Mouse (Mus musculus) cerebellum, adult 2 months (tissue): ENCODE data around the gene Heatr5b.

ENCODE experiments used
- CTCF ChIP-seq: fragments of 200-500 bp; IDR thresholded peaks from 2 replicates; pipeline ENCODE4 v1.5.1; 2011; ENCODE audit warnings: low read depth, mild to moderate bottlenecking, control low read depth, low read length, moderate library complexity, borderline replicate concordance; ENCODE audit not compliant: insufficient read depth
- POLR2A ChIP-seq: fragments of 200-500 bp; IDR thresholded peaks from 2 replicates; pipeline ENCODE4 v1.6.1; 2011; ENCODE audit warnings: low read length, control low read depth, borderline replicate concordance; ENCODE audit not compliant: insufficient read depth

DNA sequence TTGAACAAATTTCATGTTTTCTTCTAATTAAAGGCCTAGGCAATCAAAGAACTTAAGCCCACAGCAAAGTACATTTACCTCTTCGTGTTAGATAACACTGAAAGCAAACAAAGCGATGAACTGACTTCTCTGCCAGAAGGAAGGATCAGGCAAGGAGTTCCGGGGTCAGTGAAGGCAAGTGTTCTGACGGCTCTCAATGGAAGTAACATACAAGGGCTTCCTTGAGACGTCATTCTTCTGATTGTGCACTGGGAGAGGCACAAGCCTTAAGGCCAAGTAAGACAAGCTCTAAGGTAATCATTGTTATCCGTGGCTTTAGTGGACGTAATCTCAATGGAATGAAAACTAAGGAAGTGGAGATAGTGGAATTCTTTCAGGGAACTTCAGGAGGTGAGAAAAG, 64.2 kb downstream of the Heatr5b start:
- no peak for TF ChIP-seq POLR2A
- TF ChIP-seq CTCF = no peak
